Mouse (Mus musculus): ENCODE data around the gene Agpat1. TPM values are rescaled to one million over a fixed set of nuclear protein-coding genes. Genes with fewer than 3 reads are reported as not detected.

The Agpat1 gene
- total RNA-seq, 2 experiments from 2014 or later = 162 to 175 TPM

DNA sequence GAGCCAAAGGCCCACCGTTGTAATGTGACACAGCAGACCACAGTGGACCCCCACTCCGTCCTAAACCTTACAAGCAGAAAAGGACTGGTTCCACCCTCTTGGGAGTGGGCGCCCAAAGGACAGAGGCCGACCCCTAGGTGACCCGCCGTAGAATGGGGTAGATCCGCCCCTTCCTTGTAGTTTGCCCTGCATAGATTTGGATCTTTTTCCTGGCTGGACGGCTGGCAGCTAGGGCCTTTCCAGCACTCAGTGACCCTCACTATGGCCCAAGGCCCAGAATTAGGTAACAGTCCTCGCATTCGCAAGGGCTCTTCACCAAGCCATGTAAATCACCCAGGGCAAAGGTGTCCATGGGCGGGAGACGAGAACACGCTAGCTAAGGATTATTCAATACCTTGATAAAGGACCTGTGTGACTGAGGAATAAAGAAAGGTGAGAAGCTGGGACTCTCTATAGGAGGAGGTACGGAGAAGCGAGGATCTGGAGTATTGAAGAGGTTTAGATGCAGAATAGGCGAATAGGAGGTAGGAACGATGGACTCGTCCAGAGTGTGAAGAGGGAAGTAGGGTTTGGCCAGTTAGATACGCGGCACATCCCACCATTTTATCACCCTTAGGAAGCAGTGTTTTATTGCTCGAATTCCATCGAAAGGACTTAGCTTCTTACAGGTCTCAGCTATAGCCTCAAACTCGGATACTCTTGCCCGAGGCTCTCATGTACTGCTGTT is 612 bp downstream of the Agpat1 start:
- DNase-seq (ENCODE audit: low spot score in 2 of 2) = no peak

DNA sequence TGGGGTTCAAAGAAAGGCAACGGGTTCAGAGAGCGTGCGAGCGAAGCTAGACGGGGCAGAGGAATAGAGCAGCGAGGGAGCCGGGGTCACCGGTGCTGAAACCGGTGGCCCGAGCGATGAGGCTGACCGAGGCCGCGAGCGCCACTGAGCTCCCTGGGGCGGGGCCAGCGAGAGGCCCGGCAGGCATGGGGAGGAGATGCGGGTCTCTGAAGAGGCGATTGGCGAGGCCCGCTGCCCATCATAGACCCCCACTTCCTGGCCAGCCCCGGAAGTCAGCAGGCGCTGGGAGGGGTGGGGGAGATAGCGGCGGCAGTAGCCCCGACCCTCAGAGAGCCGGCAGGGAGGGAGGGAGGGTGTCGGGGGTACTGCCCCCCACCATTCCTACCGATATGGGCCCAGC is 1.5 kb downstream of the Agpat1 start:
- DNase-seq (ENCODE audit: low spot score in 2 of 2) = peak; percentile 95 to 99

DNA sequence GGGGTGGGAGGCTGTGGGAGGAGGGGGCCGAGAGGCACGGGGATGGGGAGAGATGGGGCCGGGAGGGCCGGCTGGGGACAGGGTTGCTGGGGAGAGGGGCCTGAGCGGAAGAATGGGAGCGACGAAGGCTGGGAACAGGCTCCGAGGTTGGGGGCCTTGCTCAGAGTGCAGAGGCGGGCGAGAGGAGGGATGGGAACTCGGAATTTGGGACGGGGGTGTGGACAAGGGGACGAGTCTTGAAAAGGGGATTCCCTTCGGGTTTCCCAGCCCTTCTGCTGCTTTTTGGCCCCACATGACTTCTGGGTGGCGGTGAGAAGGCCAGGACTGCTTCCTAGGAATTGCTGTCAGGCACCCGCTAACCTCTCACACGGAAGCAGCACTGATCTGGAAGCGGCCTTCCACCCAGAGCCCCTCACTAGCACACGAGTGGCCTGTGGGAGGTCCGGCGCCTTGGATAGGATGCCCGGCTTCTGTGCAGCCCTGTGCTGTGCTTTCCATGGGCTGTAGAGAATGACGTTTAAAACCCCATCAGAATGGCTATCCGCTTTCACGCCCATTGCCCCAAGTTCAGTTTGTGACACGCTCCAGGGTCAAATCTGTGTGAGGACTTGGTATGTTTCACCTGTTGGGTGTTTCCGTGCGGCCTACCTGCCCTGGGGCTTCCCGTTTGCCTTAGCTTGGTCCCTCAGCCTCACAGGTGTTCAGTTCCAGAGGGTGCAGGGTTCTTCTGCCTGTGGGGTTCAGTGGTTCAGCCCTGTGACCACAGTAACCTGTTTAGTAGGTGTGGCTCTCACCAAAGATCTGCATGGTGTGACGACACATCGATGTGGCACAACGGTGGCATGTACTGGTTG is 2.4 kb downstream of the Agpat1 start:
- DNase-seq (ENCODE audit: low spot score in 2 of 2) = no peak

GRCm38 (mm10) chr17:34607997-34608396 is 3.9 kb downstream of the Agpat1 start:
- no peak for DNase-seq (ENCODE audit: low spot score in 2 of 2)

DNA sequence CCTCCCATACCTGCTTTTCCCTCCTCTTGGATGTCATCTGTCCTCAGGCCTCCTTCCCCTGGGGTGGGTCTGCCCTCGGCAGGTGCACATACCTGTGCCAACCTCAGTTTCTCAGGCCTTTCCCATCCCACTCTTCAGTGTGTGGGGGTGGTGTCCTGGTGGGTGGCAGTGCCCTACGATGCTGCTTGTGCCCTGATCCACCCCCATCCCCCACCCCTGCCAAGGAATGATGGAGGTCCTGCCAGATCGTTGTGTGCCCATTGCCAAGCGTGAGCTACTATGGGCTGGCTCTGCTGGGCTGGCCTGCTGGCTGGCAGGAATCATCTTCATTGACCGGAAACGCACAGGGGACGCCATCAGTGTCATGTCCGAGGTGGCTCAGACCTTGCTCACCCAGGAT is 7.0 kb downstream of the Agpat1 start:
- DNase-seq (ENCODE audit: low spot score in 2 of 2) = no peak

- no peak for DNase-seq (ENCODE audit: low spot score in 2 of 2)
Measured at GRCm38 (mm10) chr17:34613054-34613645, 9.1 kb downstream of the Agpat1 start.

DNA sequence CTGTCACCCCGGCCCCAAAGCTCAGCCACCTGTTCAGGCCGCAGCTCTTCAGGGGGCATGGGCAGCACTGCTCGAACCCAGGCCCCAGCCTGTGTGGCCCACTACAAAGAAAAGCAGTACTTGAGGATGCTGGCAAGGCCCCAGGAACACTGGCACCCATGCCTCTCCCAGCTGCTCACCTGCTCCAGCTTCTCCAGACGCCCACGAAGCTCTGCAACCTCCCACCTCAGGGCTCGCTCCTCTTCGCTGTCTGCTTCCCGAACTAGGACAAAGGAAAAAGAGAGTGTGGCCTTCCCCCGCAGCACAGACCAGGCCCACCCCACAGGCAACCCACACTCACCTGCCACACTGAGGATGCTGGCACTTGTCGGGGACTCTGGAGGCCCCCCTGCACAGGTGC is 9.8 kb downstream of the Agpat1 start:
- no peak for DNase-seq (ENCODE audit: low spot score in 2 of 2)

GRCm38 (mm10) chr17:34615871-34616270 is 11.8 kb downstream of the Agpat1 start, which contains the start of gene Egfl8:
Egfl8 (minus strand) TSS chr17:34615971.
- no peak for DNase-seq (ENCODE audit: low spot score in 2 of 2)

GRCm38 (mm10) chr17:34618999-34619398 is 14.9 kb downstream of the Agpat1 start:
- DNase-seq (ENCODE audit: low spot score in 2 of 2) = peak in 1 of 2 experiments; percentile 82

GRCm38 (mm10) chr17:34621006-34621405 is 16.9 kb downstream of the Agpat1 start:
- no peak for DNase-seq (ENCODE audit: low spot score in 2 of 2)

GRCm38 (mm10) chr17:34623161-34623560 is 19.1 kb downstream of the Agpat1 start:
- no peak for DNase-seq (ENCODE audit: low spot score in 2 of 2)

GRCm38 (mm10) chr17:34624981-34625380 is 20.9 kb downstream of the Agpat1 start:
- no peak for DNase-seq (ENCODE audit: low spot score in 2 of 2)

DNA sequence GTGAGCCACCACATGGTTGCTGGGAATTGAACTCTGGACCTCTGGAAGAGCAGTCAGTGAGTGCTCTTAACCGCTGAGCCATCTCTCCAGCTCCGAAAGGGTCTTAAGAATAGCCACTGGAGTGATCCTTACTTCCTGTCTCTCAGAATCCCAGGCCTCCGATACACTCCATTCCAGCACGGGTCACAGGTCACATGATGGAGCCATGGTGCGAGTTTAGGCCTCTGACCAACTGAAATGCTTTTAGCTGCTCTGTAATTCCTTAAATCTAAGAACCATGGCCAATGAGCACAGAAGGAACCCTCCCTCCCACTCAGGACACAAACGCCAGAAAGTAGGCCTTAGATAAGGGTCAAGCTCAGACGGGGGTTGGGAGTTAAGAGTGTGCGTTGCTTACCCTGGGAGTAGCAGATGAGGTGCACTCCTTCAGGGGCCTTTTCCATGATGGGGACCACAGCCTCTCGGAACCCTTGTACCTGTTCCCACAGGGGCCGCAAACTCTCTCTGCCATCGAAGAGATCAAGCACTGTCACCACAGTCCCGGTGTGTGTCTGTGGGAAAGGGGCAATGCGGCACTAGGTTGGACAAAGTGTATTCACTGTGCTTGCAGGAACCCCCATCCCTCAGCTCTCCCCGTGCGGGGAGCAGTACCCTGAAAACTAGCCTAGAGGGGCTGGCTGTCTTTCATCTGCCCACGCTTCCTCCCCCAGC is 22.2 kb downstream of the Agpat1 start:
- DNase-seq (ENCODE audit: low spot score in 2 of 2) = no peak

DNA sequence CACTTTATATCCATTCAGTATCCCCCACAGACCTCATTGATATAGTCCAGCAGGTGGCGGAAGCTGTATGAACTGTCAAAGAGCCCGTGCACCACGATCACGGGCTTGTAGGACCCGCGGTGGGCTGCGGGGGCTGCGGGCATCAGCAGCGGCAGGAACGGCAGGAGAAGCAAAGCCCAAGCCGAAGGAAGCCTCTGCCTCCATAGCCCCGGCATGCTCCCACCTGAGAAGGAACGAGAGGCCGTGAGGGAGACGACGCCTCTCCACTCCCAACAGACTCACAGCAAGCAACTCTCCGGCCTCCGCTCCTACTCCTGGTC is 22.7 kb downstream of the Agpat1 start:
- peak in 1 of 2 experiments; percentile 64 for DNase-seq (ENCODE audit: low spot score in 2 of 2)

- DNase-seq (ENCODE audit: low spot score in 2 of 2) = peak; percentile 83 to 89
Measured at GRCm38 (mm10) chr17:34627093-34627942, 23.3 kb downstream of the Agpat1 start.

- peak in 1 of 2 experiments; percentile 49 for DNase-seq (ENCODE audit: low spot score in 2 of 2)
Measured at GRCm38 (mm10) chr17:34627943-34628643, 24.0 kb downstream of the Agpat1 start, which contains the start of gene Ppt2. Ppt2 (minus strand) TSS chr17:34628510.

GRCm38 (mm10) chr17:34628644-34628967 is 24.5 kb downstream of the Agpat1 start:
- no peak for DNase-seq (ENCODE audit: low spot score in 2 of 2)

- DNase-seq (ENCODE audit: low spot score in 2 of 2) = peak; percentile 75 to 85
Measured at GRCm38 (mm10) chr17:34629221-34629751, 25.2 kb downstream of the Agpat1 start, which contains the start of gene Prrt1. Prrt1 (plus strand) TSS chr17:34629533.

DNA sequence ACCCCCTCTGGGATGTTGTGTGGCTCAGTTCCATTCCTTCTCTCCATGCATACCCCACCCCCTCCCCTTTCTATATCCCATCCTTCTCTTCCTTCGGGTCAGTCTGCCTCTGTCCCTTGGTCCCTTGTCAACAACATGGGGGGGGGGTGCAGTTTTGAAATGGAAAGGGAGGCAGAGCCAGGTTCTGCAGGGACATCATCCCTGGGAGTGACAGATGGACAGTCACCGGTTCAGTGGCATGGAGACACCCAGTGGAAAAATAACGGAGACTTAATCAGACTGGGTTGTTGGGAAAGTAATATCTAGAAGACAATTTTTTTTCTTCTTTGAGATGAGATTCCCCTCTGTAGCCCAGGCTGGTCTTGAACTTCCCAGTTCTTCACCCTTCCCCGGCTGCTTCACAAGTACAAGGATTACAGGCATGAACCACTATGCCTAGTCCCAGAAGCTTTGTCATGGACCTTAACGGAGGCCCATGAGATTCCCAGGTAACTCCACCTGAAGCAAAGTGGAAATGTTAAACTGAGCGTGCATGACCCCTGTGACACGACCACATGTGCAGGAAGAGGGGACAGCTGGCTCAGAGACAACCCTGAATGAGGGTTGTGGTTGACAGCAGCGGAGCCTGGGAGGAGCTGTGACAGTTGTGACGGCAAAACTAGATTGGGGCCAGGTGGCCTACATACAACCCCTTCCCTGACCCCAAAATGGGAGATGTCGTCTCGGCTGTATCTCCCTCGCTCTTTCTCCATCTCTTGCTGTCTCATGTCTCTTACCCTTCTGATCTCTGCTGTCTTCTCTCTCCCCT is 25.9 kb downstream of the Agpat1 start:
- DNase-seq (ENCODE audit: low spot score in 2 of 2) = no peak
